Mouse (Mus musculus): ENCODE data around the gene Cptp. TPM values are rescaled to one million over a fixed set of nuclear protein-coding genes. Genes with fewer than 3 reads are reported as not detected.

Gene Cptp
- total RNA-seq, 2 experiments from 2014 or later: 13.6 to 20.5 TPM

DNA sequence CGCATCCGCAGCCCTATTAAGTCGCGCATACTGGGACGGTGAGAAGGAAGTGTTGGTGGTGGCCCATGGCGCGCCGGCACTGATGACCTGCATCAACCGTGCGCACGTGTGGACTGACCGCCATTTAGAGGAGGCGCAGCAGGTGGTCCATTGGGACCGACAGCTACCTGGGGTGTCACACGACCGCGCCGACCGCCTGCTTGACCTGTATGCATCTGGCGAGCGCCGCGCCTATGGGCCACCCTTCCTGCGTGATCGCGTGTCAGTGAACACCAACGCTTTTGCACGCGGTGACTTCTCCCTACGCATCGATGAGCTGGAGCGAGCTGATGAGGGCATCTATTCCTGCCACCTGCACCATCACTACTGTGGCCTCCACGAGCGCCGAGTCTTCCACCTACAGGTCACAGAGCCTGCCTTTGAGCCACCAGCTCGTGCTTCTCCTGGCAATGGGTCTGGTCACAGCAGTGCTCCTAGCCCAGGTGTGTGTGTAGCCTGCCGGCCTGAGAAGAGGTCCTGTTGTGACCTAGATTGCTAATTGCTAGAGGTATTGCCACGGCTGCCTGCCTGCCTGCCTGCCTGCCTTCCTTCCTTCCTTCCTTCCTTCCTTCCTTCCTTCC lies 27.5 kb downstream of the Cptp start:
- no peak for DNase-seq

DNA sequence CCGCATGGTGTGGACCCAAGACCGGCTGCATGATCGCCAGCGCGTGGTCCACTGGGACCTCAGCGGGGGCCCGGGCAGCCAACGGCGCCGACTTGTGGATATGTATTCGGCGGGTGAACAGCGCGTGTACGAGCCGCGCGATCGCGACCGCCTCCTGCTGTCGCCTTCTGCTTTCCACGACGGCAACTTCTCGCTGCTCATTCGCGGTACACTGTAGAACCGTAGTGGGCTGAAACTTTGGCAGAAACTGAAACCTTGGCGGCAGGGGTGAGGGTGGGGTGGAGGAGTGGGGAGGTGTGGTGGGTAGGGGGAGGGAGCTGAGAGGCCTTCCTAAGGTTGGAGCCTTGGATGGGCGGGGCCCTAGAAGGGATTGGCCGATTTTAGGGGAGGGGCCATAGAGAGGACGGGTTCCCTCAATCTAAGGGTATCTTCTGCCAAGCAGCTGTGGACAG lies 28.2 kb downstream of the Cptp start:
- DNase-seq: peak; percentile 69

DNA sequence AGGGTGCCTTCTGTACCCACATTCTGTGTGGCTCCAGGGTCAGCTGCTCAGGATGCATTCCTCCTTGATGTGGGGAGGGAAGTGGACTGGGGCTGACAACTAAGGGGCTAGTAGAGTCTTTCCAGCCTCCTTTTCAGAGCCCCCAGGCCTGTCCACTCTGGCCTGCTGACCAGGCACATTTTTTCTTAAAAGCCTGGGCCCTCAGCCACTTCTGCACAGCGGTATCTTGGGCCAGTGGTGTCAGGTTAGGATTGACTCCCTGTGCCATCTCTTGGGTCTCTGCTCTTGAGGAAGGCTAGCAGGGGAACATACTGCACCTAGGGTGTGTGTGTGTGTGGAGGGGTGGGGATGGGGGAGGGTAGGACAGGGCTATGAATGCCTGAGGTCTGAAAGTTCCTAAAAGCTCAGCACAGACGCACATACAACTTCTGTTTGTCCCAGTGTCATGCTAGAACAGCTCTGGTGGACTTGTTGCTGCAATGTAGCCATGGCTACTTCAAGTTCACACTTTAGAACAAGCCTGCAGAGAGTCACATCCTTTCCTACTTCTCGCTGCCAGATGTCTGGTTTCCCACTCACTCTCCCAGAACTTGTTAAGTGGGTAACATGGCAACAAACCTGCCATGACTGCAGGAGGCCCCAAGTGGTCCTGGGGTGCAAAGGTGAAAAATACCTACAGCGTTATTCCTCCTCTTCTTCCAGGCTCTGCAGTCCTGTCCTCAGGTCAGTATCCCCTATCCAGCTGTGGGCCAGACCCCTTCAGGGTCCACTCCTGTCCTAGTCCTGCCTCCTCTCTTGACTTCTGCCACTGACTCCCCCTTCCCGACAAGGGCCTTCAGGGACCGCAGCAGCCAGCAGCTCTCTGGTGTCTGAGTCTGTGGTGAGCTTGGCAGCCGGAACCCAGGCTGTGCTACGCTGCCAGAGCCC lies 28.9 kb downstream of the Cptp start:
- peak; percentile 41 for DNase-seq

DNA sequence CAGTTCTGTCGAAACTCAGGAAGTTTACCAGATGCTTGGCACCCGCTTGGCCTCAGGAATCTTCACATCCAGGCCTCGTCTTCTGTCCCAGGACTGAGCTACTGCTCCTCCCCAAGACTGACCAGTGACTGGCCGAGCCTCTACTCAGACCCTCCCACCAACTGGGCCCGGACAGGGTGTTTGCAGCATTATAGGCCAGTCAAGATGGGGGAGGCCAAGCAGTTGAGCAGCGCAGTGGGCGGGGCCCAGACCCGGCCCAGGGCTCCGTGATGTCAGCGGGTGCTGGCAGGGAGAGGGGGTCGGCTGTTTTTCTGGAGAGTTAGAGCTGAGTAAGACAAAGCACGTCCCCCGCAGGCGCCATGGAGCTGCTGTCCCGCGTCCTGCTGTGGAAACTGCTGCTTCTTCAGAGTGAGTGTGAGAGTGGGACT lies 29.7 kb downstream of the Cptp start, which contains the start of gene Mxra8:
TSS of gene Mxra8 (plus strand) at position 198 of the 428 bp plus-strand sequence.
- DNase-seq: peak; percentile 89

DNA sequence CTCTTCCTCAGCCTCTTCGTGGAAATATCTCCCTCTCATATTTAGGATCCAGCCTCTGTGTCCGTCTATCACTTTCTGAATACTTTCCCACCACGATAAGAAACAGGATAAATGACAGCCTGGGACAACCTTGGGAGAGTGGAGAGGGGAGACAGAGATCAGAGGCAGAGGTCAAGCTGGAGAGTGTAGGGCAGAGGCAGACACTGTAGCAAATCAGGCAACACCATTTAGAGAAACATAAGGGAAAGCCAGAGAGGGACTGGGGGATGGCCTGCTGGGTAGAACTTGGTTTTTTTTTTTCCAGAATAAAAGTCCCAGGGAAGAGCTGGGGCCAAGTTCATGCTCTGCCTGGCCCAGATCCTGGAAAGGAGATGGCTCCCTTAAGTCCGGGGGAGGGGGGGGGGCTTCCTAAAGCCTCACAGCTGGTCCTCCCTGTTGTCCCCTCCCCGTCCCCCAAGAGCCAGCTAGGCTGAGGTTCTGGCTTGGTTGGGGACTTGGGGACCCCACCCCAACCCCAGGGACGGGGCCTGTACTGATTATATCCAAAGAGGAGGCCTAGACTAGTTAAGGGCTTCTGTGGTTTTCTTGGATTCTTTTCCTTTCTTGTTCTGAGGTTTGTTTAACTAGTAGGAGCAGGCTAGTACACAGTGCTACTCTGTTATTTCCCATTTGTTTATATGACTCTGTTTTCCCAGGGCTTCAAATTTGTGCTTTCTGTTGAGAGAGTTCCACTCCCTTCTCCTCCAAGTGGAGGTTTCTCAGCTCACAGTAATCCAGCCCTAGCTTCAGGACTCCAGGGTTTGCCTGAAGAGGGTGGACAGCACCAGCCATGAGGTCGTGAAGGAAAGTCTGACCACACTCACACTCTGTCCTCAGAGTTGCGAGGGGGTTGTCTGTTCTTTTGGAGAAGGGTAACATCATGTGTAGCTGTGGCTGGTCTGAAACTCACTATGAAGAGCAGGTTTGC lies 30.8 kb downstream of the Cptp start:
- peak; percentile 46 for DNase-seq

DNA sequence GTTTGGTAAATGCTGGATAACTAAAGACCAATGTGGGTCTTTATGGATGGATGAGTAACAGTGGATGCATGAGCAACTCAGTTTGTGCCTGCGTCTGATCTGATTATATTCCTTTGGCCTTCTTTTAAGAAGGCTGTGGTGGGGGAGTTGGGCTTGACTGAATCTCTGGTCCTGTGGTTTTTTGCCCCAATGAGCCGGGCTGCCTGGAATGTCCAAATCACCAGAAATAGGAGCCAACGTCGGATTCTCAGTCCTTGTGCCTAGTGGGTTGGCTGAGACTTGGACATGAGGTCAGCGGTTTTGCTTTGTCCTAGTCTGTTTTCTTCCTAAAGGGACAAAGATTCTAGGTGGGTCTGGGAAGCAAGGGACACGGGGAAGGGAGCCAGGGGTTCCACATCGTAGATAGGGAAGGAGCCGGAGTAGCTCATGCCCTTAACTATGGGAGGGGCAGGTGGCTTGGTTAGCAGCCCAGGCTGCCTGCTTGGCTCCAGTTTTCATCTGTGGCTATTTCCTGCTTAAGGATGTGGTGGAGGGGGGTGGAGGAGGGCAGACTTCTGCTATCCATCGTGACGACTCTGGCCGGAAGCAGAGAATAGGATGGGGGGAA lies 31.7 kb downstream of the Cptp start:
- peak; percentile 49 for DNase-seq

DNA sequence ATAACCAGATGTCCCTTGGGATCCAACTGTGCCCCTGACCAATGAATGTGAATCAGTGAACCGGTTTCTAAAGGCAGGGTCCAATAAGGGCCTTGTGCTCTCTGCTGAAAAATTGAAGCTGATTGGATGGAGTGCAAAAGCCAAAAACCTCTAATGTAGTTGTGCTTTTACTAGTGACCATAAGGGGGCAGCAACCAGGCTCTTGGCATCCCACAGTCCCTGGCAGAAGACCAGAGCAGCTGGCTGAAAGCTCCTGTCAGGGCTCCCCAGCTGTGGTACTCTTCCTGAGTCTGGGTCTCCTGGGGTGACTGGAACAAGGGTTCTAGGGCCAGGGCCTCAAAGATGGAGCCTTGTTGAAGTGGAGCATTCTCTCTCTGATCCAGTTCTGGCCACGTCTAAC lies 35.4 kb downstream of the Cptp start:
- peak; percentile 92 for DNase-seq

DNA sequence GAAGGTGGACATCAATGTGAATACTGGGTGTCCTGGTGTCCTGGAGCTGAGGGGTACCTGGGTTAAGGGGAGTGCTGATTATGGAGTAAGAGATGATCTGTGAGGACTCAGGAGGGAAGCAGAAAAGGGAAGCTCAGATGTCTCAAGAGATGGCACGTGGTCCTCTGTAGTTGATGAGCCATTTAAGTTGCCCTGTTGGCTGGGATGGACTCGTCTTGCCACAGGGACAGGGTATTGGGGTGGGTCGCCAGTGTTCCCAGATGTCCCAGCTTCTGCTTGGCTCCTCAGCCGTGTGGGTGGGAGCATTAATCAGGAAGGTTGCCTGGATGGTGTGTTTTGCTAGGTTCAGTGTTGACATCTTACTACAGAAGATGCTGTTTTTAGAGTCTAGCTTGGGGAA lies 36.0 kb downstream of the Cptp start:
- DNase-seq: no peak

DNA sequence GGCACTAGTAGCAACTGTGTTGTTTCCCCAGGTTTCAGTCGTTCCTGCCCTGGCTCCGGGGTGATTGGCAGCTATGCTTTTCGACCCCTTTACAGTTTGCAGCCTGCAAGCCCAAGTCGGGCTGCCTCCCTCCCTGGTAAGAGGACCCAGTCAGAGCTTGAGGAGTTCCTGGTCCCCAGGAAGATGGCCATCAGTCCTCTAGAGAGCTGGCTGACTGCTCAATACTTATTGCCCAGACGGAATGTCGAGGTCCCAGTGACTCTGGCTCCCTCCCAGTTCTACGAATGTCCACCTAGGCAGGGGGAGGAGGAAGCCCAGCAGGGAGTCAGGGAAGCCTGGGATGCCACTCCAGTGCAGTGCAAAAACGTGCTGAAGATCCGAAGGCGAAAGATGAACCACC lies 36.9 kb downstream of the Cptp start:
- no peak for DNase-seq

DNA sequence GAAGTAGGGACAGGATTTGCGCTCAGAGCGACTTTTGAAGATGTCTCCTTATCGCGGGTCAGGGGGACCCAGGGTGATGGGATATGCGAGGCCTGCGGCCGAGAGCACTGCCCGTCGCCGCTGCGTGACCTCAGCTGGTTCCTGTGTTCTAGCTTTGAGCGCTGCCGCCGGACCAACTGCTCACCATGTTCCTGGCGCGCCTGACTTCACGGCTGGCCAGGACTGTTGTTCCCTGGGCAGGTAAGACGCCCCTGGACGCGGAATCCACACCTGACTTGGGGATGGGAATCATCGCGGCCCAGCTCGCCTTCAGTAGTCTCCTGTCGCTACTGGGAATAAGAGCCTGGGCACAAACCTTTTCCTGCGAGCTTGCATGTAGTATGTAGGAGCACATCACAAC lies 37.4 kb downstream of the Cptp start:
- DNase-seq: no peak

DNA sequence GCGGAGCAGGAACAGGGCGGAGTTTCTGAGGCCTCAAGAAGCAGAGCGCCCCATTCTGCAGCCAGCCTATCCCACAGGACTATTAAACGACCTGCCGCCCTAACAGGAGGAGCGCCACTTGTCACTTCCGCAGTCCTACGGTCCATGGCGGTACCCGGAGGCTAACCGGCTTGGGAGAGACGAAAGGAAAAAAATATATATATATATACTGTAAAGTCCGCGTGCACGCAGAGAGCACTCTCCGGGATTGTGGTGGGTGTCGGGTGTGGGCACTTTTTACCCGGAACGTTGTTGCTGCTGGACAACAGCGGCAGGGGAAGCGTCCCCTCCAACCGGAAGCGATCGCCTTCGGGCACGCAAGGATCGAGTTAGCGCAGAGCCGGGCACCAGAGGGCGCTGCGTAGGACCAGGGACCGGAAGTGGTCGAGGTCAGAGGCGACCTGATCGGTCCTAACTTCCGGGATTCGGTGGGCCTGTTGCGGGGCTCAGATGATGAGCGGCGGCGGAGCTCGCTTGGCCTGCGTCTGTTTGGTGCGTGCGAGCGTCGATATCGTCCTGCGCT lies 38.0 kb downstream of the Cptp start, which contains the start of gene Aurkaip1:
TSS of gene Aurkaip1 (plus strand) at position 68 of the 562 bp plus-strand sequence.
- peak; percentile 96 for DNase-seq

DNA sequence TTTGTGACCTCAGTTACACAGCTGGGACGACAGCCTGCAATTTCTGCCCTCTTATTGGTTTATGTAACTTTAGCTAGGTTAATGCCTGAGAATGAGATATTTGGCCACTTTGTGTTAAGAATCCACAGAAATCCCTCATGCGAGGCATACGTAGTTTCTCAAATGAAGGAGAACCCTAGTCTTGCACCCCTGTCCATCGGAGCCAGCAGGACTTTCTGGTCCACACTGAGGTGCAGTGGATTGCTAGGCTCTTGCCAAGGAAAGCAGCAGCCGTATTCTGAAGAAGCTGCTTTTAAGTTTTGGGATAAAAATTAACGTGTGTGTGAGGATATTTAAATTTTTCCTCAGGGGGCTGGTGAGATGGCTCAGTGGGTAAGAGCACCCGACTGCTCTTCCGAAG lies 38.6 kb downstream of the Cptp start:
- no peak for DNase-seq

DNA sequence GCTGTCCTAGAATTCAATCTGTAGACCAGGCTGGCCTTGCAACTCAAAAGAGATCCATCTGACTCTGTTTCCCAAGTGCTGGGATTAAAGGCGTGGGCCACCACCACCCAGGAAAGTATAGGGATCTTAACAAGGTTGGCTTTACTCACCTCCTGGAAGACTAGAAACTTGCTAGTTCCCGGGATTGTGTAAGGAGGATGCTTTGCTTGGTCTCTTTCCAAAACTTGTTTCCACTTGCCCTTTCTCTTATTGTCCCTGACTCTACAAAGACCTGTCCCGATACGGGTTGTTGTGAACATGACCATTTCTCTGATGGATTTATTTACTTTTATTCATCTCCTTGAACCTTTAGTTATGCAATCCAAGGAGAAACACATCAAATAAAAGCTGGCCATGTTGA lies 39.4 kb downstream of the Cptp start:
- DNase-seq: no peak

DNA sequence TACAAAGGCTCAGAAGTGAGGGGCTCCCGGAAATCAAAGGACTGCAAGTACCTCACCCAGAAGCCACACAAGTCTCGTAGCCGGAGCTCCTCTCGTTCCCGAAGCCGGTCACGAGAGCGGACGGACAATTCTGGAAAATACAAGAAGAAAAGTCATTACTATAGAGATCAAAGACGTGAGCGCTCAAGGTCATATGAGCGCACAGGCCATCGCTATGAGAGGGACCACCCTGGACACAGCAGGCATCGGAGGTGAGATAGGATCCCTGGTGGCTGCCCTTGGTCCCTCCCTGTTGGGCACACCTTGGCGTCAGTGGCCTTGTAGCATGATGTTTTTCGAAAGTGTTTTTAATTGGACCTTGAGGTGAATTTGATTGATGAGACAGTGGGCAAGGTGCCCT lies 45.8 kb downstream of the Cptp start:
- no peak for DNase-seq

DNA sequence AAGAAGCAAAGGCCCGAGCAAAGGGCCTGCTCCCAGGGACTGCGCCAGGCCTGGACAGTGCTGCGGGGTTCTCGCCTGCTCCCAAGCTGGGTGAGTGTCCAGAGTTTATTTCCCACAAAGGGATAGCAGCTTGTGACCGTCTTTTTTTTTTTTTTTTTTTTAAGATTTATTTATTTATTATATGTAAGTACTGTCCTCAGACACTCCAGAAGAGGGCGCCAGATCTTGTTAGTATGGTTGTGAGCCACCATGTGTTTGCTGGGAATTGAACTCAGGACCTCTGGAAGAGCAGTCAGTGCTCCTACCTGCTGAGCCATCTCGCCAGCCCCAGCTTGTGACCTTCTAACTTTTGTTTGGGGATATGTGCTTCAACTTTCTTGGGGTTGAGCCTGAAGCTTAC lies 48.2 kb downstream of the Cptp start:
- DNase-seq: no peak

DNA sequence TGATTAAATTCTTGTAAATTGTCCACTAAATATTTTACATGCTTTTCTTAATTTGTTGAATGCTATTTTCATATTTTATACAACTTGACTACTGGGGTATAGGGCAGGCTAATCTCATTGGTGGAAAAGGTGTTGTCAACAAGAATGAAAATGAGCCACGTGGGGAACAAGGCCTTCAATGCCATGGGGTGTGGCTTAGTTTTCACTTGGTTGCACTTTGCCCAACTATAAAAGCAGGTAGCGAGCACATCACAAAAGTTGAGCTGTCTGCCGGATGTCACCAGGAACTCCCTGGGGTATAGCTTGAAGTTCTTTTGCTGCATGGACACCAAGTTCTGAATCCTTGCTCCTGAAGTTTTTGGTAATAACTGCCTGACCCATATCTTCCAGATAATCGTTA lies 51.7 kb downstream of the Cptp start:
- DNase-seq: no peak

Small RNAs within 50 kb of the gene (microRNA-seq; reads per million reads assigned to microRNA genes)
- gene Gm22991: 0 reads per million in 2 experiments

Other genes starting within 250 kb of the Cptp start
- 10 to 100 TPM; 24.4 to 33.1 TPM for gene Cdk11b, start 244.6 kb downstream of the Cptp start, total RNA-seq (2021)
- gene Gm10563, start 224.0 kb downstream of the Cptp start, total RNA-seq (2021): not detected
- gene Mmp23, start 216.1 kb downstream of the Cptp start, total RNA-seq (2021): 10 to 100 TPM; 18.3 to 22.2 TPM
- gene Mib2, start 200.2 kb downstream of the Cptp start, total RNA-seq (2021): 10 to 100 TPM; 13.2 to 16.8 TPM
- 1 to 10 TPM; 5.8 to 7.9 TPM for gene Fndc10, start 175.1 kb downstream of the Cptp start, total RNA-seq (2021)
- gene Ssu72, start 164.6 kb downstream of the Cptp start, total RNA-seq (2021): 10 to 100 TPM; 50.8 to 51.4 TPM
- 1 to 10 TPM in 1 of 2 experiments, under 1 TPM in 1; 0.49 to 1.0 TPM for gene Tmem240, start 134.6 kb downstream of the Cptp start, total RNA-seq (2021)
- gene Atad3a, start 108.3 kb downstream of the Cptp start, total RNA-seq (2021): 10 to 100 TPM; 30.4 to 39.3 TPM
- gene Vwa1, start 94.7 kb downstream of the Cptp start, total RNA-seq (2021): 10 to 100 TPM; 16.8 to 21.5 TPM
- gene Tmem88b, start 83.6 kb downstream of the Cptp start, total RNA-seq (2021): 1 to 10 TPM; 2.4 to 4.0 TPM
- gene Ankrd65, start 79.0 kb downstream of the Cptp start, total RNA-seq (2021): not detected
- gene Mrpl20, start 66.6 kb downstream of the Cptp start, total RNA-seq (2021): 10 to 100 TPM; 56.6 to 58.0 TPM
- gene Ccnl2, start 57.0 kb downstream of the Cptp start, total RNA-seq (2021): 10 to 100 TPM; 31.0 to 47.8 TPM
- gene Aurkaip1, start 38.2 kb downstream of the Cptp start, total RNA-seq (2021): 10 to 100 TPM; 85.0 to 93.2 TPM
- gene Mxra8, start 29.8 kb downstream of the Cptp start, total RNA-seq (2021): 100 to 1,000 TPM; 112 to 136 TPM
- 10 to 100 TPM; 96.4 to 99.6 TPM for gene Dvl1, start 22.0 kb downstream of the Cptp start, total RNA-seq (2021)
- gene Tas1r3, start 6.1 kb downstream of the Cptp start, total RNA-seq (2021): under 1 TPM; 0.11 to 0.26 TPM
- gene Ints11, start 106 bp upstream of the Cptp start, total RNA-seq (2021): 10 to 100 TPM; 18.9 to 21.7 TPM
- gene Pusl1, start 22.3 kb upstream of the Cptp start, total RNA-seq (2021): 10 to 100 TPM; 16.9 to 23.6 TPM
- 10 to 100 TPM; 13.8 to 23.1 TPM for gene Acap3, start 22.4 kb upstream of the Cptp start, total RNA-seq (2021)
- 10 to 100 TPM; 62.1 to 67.2 TPM for gene Ube2j2, start 74.4 kb upstream of the Cptp start, total RNA-seq (2021)
- gene C1qtnf12, start 92.9 kb upstream of the Cptp start, total RNA-seq (2021): 10 to 100 TPM; 20.8 to 23.1 TPM
- gene B3galt6, start 123.2 kb upstream of the Cptp start, total RNA-seq (2021): 1 to 10 TPM; 3.1 to 3.8 TPM
- gene Sdf4, start 123.4 kb upstream of the Cptp start, total RNA-seq (2021): 10 to 100 TPM; 87.9 to 96.0 TPM
- under 1 TPM; 0.31 to 0.93 TPM for gene Tnfrsf4, start 144.4 kb upstream of the Cptp start, total RNA-seq (2021)
- under 1 TPM in 1 of 2 experiments, not detected in 1; 0.36 TPM for gene Tnfrsf18, start 156.7 kb upstream of the Cptp start, total RNA-seq (2021)
- gene Ttll10, start 190.0 kb upstream of the Cptp start, total RNA-seq (2021): not detected
- 1 to 10 TPM; 3.0 to 5.8 TPM for gene 9430015G10Rik, start 240.5 kb upstream of the Cptp start, total RNA-seq (2021)